Mouse (Mus musculus) frontal cortex, postnatal 10 days (tissue): ENCODE results near the gene Hoxb8.

ENCODE experiments used
- DNase-seq, 2 experiments: peaks; one replicate each; pipeline ENCODE4 v3.0.0; 2022; ENCODE audit warnings: low spot score in 2 of 2, mixed read lengths in 1 of 2

The Hoxb8 gene

GRCm38 (mm10) chr11:96281855-96282570 lies at the start of gene Hoxb8:
Gene Hoxb8, plus strand, starts transcription at chr11:96281905.
- DNase-seq: no peak

GRCm38 (mm10) chr11:96234906-96235305 lies 46.8 kb upstream of the Hoxb8 start:
- peak in 1 of 2 experiments; percentile 7 for DNase-seq

- peak in 1 of 2 experiments; percentile 25 for DNase-seq
Measured at GRCm38 (mm10) chr11:96240211-96240610, 41.5 kb upstream of the Hoxb8 start.

DNA sequence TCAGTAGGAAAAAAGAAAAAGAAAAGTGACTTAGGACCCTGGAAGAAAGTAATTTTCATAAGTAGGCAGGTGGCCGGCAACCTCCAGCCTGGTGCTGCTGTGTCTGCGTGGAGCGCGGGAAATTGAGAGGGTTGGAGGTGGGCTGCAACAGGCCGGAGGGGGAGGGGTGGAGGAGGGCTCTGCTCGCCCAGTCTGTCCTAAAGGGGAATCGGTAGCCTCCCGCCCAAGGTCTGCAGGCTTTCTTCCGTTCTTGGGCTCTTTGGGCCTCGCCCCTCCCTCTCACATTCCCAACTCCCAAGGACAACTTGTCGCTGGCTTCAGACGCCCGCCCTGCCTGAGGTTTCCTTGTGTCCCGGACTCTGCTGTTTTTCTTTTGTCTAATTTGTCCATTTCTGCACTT lies 30.8 kb upstream of the Hoxb8 start:
- DNase-seq: no peak

DNA sequence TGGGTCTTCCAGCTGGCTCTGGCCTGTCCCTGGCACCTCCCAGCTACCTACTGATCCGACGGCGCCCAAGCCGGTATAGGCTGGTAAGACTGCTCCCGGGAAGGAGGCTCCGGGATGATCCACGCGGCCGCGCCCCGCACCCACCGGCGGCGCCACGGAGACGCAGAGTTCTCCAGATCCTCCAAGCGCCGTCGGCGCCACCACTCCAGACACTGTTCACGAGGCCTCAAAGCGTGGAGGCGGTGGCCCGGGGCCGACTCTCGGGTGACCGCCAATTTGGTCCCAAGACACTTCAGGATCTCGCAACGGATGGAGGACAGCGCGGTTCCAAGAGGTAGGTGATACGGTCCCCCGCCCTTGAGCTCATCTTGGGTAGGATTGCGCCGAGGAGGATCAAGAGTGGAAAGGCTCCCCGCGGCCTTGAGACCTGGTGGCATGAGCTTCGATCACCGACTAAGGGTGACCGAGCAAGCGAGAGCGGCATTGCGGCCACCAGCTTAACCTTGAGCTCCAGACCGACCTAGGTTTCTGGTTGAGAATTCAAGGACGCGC lies 30.1 kb upstream of the Hoxb8 start:
- no peak for DNase-seq

DNA sequence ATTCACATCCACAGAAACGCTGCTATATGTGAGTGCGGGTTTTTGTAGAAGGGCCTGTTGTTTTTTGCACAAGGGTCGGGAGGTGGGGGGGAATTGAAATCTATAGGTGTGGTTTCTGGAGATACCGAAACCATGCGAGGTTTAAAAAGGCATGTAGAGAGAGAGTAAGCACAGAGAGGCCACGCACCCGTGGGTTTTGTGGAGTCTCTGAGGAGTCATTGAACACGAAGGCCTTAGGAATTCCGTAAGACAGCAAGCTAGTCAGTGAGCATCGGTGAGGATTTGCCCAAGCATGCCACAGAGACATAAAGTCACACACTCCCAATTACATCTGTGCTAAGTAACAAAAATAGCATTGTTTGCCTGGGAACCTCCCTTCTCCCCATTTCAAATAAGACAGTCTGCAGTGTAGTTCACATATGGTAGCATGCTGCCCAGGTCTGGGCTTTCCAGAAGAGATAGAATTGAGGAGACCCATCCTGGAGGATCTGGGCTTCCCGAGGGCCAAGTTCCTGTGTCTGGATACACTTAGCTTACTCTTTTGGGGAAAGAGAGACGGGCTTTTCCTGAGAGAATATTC lies 29.1 kb upstream of the Hoxb8 start:
- no peak for DNase-seq

DNA sequence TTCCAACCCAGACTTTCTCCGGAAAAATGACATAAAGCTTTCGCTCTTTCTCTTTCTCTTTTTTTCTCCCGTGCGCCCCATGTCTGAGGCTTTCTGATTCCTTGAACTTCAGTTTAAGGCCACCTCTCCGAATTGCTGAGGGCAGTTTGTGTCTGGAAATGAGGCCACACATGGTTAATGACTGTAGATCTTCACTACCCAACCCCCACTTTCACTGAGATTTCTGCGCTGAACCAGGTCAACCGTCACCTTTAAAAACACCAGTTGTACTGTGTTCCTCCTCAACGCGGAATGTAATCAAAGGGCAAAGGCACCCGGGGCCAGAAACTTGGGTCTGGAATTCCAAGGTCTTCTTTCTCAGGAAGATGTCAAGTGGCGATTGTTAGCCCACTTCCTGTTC lies 27.5 kb upstream of the Hoxb8 start:
- no peak for DNase-seq

DNA sequence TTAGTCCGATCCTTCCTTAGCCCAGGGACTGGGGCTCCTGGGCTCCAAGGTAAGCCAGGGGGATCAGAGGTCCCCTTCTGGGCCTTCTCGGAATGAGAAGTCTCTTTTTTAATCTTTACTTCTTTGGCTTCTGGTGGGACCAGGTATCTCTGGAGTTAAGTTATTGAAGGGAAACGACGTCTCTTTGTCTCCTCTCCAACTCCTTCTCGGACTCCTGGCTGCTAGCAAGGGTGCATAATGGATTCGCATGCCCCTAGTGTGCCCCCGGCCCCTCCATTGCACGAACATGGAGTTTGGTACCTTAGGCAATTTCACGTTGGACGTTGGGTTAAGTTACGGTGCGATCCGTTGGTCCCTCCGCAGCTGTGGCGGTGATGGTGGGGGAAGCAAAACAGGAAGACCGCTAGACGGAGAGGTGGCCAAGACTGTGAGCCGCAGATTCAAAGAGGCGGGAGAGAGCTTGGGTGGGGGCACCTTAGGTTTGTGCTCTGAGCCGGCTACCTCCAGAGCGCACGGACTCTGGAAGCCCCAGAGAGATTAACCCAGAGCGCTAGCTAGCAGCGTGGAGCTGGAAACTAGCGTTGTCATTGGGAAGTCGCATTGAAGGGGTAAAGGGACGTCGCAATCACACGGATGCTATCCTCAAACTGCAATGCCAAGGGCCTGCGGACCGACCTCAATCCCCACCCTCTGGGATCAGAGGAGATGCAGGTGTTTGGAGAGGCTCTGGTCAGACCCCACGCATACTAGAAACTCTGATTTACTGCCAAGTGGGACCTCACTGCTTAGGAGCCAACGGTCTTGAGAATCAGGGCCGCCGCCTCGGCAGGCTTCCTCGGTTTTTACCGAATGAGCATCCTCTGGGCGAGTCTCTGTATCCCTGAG lies 26.4 kb upstream of the Hoxb8 start:
- no peak for DNase-seq

DNA sequence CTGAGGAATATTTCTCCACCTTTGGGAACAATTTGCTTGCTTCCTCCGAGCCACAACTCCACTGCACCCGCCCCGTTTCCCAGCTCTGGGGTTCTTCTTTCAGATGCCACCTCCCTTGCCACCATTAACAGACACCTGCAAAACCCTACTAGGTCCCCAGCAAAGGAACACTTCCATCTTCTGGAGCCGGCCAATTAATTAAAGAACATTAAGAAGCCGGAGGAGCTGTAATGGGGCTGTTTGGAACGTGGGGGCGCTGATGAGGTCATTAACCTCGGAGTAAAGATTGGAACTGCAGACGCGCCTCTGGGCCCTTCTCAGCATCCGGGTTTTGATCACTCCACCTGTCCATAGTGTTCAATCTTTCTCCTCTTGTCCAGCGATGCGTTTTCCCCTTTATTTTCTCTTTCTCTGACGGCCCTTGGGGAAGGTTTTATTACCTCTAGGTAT lies 25.7 kb upstream of the Hoxb8 start:
- DNase-seq: no peak

DNA sequence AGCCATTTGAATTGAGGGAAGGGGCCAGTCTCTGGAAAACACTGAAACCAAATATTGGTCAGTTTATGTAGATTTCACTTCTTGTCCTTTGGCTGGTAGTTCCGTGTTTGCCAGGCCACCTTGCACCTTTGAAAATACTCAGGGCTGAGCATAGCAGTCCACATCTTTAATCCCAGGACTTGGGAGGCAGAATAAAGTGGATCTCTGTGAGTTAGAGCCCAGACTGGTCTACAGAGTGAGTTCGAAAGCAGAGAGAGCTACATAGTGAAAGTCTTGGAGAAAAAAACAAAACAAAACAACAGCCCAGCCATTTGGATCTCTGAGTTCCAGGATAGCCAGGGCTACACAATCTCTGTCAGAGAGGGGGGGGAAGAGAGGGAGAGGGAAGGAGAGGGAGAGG lies 24.6 kb upstream of the Hoxb8 start:
- no peak for DNase-seq

DNA sequence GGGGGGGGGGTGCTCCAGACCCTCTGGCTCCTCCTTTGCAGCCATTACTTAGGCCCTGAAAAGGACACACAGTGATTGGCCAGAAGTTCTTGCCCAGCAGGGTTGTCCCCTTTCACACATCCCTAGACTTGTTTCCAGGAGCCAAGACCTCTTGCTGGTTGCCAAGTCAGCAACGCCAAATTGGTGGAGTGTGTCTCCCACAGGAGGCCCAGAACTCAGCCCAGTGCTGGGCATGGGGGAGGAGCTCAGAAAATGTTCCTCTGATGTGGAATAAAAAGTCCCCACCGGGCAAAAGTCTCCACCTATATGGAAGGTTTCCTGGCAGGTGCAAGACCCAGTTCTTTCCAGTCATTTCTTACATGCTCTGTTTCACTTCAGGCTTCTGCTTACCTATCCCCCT lies 22.7 kb upstream of the Hoxb8 start:
- no peak for DNase-seq

GRCm38 (mm10) chr11:96259511-96259910 lies 22.2 kb upstream of the Hoxb8 start:
- no peak for DNase-seq

- no peak for DNase-seq
Measured at GRCm38 (mm10) chr11:96260310-96260970, 21.3 kb upstream of the Hoxb8 start.

DNA sequence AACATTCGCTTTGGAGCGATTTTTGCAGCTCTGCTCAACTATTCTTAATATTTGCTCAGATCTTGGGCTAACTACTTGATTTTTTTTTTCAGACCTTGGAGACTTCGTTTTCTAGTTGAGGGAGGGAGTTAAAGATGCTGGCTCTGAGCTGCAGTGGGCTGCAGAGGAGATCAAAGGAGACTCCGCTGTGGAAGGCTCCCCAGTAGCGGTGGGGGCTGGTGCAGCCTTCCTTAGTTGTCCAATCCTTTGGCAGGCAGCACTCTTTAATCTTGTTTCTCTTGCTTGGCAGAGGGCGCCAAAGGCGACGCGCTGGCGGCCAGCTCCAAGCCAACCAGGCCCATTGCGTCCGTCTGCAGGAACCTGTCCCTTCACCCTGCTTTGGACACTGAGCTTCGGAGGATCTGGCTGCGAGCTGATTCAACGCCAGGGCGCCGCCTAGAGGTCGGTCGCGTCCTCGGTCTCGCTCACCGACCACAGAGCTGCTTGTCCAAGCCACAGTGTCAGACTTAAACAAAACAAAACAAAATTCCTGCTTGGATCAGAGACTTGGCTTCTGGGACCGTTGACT lies 20.3 kb upstream of the Hoxb8 start:
- no peak for DNase-seq

DNA sequence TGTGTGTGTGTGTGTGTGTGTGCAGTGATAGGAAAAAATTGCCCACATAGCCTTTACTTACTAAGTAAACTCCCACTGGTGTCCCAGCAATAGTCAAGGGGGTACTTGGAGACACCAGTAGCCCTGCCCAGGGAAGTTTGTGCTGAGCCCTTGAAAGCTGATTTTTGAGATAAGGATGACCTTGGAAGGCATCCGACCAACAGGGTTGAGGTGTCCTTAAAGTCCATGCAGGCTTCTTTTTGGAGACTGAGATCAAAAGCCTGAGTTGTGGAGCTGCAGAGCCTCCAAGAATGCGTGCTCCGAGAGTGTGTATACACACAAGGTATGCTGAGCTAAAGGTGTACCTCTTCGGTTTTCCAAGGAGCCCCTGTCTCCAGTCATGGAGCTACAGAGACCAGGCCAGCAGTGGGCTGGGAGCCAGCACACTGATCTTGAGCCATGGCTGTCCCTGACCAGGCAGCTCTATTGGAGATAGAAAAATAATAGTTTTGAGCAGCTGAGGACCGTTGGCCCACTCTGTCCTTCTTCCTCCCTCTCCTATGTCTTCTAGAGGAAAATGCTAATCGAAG lies 19.4 kb upstream of the Hoxb8 start:
- DNase-seq: no peak

DNA sequence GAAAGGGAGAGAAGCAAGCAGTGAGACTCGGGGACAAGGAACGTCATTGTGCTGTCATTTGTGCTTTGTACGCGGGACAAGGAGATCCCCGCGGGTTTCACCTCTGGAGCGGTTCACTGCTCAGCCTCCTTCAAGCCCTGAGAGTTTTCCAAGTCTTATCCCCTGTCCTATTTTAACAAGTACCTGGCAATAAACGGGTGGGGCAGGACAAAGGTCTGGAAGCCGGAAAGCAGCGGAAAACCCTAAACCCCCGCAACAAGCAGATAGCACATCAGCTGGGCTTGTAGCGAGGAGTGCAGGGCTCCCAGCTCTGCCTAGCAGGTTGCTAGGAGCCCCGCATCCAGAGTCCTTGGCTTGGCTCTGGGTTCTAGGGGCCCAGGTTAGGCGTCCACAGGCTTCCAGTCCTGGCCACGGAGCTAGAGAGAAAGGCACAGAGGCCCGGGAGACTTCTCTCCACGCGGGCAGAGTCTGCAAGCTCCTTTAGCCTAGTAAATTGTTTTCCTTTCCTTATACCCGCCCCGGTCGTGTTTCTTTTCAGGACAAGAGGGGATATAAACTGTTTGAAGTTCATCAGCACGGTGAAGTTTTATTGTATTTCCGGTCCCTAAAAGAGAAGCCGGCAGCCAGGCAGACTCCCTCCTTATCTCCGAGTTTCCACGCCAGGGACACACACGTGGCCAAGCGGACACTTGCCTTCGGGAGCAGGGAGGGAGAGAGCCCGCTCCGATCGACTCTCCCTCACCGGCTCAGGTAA lies 17.9 kb upstream of the Hoxb8 start:
- no peak for DNase-seq

DNA sequence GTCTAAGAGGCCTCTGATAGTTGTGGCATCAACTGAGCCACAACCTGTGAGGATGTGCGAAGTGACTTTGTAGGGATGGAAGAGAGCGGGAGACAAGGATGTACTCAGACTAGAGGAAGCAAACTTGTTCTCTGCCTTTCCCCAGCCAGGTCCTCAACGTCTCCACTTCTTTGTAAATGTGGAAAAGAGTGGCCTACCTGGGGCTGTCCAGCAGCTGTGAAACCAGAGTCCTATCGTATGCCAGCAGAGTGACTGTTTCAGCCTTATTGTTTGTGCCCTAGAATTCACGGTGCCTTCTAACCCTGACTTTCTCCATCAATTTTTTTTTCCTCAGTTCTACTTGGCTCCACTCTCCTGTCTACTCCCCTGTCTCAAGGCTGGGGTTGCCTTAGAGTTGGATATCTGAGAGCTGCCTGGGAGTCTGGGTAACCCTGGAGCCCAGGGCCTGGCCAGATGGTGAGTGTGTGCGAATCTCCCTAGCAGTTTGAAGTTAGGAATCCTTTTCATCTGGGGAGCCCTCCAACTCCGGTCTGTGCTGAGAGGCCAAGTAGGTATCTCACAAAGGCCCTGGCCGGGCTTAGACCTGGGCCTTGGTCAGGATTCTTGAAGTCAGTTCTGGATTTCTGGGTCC lies 17.2 kb upstream of the Hoxb8 start:
- DNase-seq: no peak

DNA sequence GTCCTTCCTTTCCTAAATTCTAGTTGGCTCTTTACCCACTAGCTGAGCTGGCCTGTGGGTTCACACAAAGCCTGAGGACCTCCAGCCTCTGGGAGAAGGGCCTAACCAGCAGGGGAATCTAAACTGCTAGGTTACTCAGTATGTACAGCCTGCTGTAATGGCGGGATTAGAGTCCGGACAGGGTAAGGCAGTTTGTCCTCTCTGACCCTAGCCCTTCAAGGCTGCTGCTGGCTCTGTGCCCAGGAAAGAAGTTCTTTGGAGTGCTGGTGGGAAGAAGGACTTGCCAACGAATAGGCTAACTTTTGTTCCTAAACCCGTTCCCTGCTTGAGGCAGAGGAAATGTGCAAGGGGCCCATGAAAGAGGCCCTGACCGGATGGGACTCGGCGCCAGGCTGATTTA lies 15.8 kb upstream of the Hoxb8 start:
- no peak for DNase-seq

- DNase-seq: no peak
Measured at GRCm38 (mm10) chr11:96267021-96267920, 14.4 kb upstream of the Hoxb8 start.
